Mouse (Mus musculus): ENCODE measurements around the gene Gm20388. TPM values are rescaled to one million over a fixed set of nuclear protein-coding genes. Genes with fewer than 3 reads are reported as not detected.
A peak's percentile ranks its signal among the peaks of the same experiment; 100 is the strongest.

Gene Gm20388
- polyA plus RNA-seq, 1 experiment: 0.36 TPM

DNA sequence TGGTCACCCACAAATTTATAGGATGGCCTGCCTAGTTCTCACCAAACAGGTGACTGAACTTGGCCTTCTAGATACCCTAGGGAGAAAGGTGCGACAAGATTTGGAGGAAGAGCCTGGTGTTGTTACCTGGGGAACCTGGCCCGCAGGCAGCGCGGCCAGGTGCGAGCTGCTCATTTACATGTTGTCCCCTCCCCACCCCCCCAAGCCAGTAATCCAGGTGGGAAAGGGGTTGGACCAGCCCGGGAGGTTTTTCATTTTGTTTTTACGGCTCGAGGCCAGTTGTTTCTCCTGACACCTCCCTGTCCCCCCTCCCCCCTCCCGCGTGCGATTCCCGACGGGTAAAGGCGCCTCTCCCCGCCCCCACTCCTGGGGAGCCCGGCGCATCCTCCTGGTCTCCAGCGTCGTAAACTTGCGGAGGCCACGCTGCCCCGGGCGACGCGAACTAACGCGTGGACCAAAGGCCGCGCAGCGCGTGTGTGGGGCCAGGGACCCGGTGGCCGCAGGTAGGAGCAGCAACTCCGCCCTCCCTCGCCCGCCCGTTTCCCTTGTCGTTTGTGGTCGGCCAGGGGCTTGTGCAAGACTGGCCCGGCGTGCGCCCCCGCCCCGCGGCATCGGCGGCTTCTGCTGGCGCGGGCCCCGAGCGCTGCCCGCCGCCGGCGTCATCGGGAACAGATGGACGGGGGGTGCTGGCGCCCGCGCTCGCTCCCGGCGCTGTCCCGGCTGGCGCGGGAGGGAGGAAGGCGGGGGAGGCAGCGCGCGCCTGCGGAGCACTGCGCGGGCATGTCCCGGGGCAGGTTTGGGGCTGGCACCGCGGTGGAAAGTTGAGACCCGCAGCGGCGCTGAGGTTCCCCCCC lies 625.0 kb downstream of the Gm20388 start:
- H3K4me1 ChIP-seq (ENCODE audit: control insufficient read depth): peaks cover 92% of the 10 kb centered on the region
- peaks cover 2% of the 10 kb centered on the region; the same call in 1 of the 2 replicates for H3K27me3 ChIP-seq (ENCODE audit: control insufficient read depth)
- peaks cover 45% of the 10 kb centered on the region for H3K36me3 ChIP-seq (ENCODE audit: control insufficient read depth)
- no peaks in the 10 kb centered on the region for H3K9me3 ChIP-seq (ENCODE audit: control insufficient read depth, low read length)
- peak overlapping the region; percentile 94 for H3K4me3 ChIP-seq (replicated peaks)
- TF ChIP-seq GATA1 (IDR thresholded peaks at IDR 0.05; ENCODE audit: low read length) (no peak), TAL1 (IDR thresholded peaks at IDR 0.05; ENCODE audit: low read length) (no peak)

DNA sequence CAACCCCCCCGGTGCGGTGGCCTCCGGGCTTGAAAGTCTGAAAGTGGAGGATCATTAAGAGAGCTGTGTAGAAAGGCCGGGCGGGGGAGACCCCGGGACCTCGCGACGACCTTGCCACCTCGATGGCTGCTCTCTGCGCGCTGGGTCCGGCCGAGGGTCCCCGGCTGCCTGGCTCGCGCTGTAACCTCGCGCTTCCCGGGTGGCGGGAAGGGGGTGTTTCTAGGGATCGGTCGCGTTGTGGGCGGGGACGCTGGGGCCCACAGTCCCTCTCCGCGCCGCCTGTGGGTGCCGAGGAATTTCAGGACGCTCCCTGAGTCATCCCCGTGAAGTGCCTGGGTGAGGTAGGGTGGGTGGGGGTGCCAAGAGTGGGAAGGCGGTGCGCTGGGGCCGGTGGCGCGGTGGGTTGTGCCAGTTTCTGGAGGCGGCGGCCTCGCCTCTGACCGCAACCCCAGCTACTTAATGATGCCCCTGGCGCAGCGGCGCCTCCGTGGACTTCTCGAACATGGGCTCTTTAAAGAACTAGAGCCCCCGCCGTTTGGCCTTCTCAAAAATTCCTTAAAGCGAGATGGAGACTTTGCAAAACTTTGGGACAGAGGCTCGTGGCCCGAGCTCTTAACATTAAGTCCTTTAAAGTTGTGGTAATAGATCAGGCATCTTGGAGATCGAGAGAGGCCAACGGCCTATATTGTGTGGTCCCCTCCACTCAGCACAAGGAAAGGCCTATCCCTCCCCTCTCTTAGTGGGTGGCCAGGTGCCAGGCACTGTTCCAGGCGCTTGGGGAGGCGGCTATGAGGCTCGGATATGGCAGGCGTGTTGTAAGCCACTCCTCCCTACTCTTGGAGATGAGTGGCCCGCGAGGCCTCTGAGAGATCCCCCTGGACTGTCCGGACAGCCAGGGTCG lies 625.9 kb downstream of the Gm20388 start:
- peaks cover 93% of the 10 kb centered on the region for H3K4me1 ChIP-seq (ENCODE audit: control insufficient read depth)
- no peaks in the 10 kb centered on the region for H3K9me3 ChIP-seq (ENCODE audit: control insufficient read depth, low read length)
- H3K4me3 ChIP-seq (replicated peaks): peak overlapping the region; percentile 94
- H3K27me3 ChIP-seq (ENCODE audit: control insufficient read depth): peaks cover 2% of the 10 kb centered on the region; the same call in 1 of the 2 replicates
- TF ChIP-seq TAL1 (IDR thresholded peaks at IDR 0.05; ENCODE audit: low read length) (no peak), GATA1 (IDR thresholded peaks at IDR 0.05; ENCODE audit: low read length) (no peak)
- peaks cover 45% of the 10 kb centered on the region for H3K36me3 ChIP-seq (ENCODE audit: control insufficient read depth)

DNA sequence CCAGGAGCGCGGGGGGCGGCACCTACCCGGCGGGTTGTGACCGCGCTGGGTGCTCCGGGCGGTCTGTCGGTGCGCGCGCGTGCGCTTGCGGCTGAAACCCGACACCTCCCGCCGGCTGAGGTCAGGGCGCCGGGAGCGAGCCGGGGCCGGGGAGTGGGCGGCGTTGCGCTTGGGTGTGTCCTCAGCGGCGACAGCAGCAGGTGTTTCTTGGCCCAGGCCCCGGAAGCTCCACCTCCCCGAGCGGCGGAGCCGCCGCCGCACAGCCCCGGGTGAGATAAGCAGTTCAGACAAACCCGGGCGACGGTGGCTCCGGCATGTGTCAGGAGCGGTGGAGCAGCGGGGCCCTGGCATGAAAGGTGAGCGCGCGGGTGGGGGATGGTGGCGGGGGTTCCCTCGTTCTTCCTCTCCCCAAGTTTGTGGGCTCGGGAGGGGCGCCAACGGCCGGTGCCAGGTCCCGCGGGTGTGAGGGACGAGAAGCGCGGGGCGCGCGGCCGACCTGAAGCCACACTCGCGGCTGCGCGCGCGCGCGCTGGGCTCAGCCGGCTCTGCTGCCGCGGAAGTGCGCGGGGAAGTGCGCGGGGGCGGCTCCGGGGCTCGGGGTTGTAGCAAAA lies 626.7 kb downstream of the Gm20388 start:
- no peak for TF ChIP-seq TAL1 (IDR thresholded peaks at IDR 0.05; ENCODE audit: low read length)
- TF ChIP-seq GATA1 (IDR thresholded peaks at IDR 0.05; ENCODE audit: low read length): peak; percentile 66
- peak overlapping the region; percentile 94 for H3K4me3 ChIP-seq (replicated peaks)
- peaks cover 93% of the 10 kb centered on the region for H3K4me1 ChIP-seq (ENCODE audit: control insufficient read depth)
- H3K36me3 ChIP-seq (ENCODE audit: control insufficient read depth): peaks cover 50% of the 10 kb centered on the region
- H3K9me3 ChIP-seq (ENCODE audit: control insufficient read depth, low read length): no peaks in the 10 kb centered on the region
- peaks cover 2% of the 10 kb centered on the region; the same call in 1 of the 2 replicates for H3K27me3 ChIP-seq (ENCODE audit: control insufficient read depth)

DNA sequence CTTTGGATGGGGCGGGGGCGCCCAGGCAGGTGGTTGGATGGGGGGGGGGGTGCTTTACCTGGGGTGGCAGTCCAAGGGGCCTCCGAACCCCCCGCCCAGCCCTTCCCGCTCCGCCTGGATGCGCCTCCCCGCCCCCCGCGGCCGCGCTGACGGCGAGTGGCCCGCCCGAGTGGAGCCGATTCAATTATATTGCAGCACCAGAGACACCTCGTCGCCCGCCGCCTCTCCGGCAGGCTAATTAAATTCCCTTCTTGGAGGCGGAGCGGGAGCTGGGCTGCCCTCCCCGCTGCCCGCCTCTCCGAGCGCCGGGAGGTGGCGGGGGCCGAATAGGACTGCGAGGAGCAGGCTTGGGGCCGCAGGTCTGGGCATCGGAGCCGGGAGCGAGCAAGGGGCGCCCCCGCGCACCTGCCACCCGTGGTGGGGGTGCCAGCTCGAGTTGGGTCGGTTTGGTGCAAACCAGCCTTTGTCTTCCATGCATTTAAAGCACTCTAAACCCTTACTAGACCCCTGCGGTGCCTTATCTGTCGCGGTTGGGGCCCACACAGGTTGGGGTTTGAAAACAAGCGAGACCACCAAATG lies 627.3 kb downstream of the Gm20388 start:
- Histone ChIP-seq H3K9me3 (ENCODE audit: control insufficient read depth, low read length) (no peaks in the 10 kb centered on the region), H3K4me3 (replicated peaks) (peak overlapping the region; percentile 94), H3K4me1 (ENCODE audit: control insufficient read depth) (peaks cover 93% of the 10 kb centered on the region), H3K36me3 (ENCODE audit: control insufficient read depth) (peaks cover 56% of the 10 kb centered on the region), H3K27me3 (ENCODE audit: control insufficient read depth) (peaks cover 2% of the 10 kb centered on the region; the same call in 1 of the 2 replicates)
- no peak for TF ChIP-seq GATA1 (IDR thresholded peaks at IDR 0.05; ENCODE audit: low read length)

DNA sequence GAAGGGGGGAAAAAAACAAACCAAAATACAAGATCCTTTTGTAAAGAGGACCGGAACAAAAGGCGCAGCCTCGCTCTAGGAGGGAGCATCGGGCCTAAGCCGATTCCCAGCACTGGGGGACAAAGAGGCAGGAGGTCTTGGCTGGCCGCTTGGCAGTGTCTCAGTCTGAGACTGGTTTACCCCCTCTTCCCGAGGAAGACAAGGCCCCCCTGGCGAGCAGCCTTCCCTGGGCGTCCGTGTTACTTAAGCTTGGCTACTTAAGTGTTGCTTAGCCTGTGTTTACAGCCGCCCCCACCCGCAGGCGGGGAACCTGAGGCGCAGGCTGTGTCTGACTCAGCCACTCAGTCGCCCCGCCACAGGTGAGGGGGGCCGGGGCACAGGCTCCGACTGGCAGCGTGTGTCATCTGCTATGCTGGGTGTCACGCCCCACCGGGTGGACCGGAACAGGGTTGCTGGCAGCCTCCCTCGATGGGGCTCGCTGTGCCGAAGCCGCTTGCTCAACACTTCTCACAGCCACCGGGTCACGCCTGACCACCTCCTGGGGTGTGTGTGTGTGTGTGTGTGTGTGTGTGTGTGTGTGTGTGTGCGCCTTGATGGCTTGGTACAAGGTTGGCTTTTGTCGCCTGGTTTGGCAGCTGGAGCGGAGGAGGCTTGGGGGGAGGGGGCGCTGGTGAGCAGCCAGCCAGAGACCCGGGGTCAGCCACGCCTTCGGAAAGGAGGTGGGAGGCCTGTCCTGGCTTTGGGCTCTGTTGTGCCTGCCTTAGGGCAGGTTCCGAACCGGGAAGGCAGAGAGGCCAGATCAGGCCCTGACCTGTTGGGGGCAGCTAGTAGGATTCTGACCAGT lies 628.0 kb downstream of the Gm20388 start:
- H3K4me3 ChIP-seq (replicated peaks): peak overlapping the region; percentile 94

DNA sequence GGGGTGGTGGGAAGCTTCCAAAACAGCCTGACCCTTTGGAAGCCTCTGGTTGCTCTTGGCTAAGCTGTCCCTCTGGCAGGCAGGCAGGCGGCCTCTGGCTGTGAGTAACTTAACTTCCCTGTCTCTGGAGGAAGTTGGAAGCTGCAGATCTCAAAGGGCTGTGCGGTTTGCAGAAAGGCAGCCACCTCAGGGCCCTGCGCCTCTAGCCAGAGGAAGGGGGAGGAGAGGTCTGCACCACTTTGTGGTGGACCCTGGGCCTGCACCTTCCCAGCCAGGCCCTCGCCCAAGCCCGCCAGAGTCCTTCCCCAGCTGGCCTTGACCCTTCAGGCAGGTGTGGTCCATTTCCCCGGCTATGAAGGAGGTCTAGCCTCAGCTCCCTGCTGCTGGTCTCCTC lies 628.7 kb downstream of the Gm20388 start:
- Histone ChIP-seq H3K4me3 (replicated peaks) (peak overlapping the region; percentile 94), H3K9me3 (ENCODE audit: control insufficient read depth, low read length) (no peaks in the 10 kb centered on the region), H3K27me3 (ENCODE audit: control insufficient read depth) (no peaks in the 10 kb centered on the region), H3K4me1 (ENCODE audit: control insufficient read depth) (peaks cover 92% of the 10 kb centered on the region), H3K36me3 (ENCODE audit: control insufficient read depth) (peaks cover 57% of the 10 kb centered on the region)
- TF ChIP-seq GATA1 (IDR thresholded peaks at IDR 0.05; ENCODE audit: low read length) (no peak), TAL1 (IDR thresholded peaks at IDR 0.05; ENCODE audit: low read length) (no peak)

More for the DNA sequence above, 628.0 kb downstream of the Gm20388 start:
- Histone ChIP-seq H3K9me3 (ENCODE audit: control insufficient read depth, low read length) (no peaks in the 10 kb centered on the region), H3K27me3 (ENCODE audit: control insufficient read depth) (no peaks in the 10 kb centered on the region), H3K36me3 (ENCODE audit: control insufficient read depth) (peaks cover 56% of the 10 kb centered on the region), H3K4me1 (ENCODE audit: control insufficient read depth) (peaks cover 92% of the 10 kb centered on the region)
- TF ChIP-seq TAL1 (IDR thresholded peaks at IDR 0.05; ENCODE audit: low read length): no peak
- TF ChIP-seq GATA1 (IDR thresholded peaks at IDR 0.05; ENCODE audit: low read length): no peak

DNA sequence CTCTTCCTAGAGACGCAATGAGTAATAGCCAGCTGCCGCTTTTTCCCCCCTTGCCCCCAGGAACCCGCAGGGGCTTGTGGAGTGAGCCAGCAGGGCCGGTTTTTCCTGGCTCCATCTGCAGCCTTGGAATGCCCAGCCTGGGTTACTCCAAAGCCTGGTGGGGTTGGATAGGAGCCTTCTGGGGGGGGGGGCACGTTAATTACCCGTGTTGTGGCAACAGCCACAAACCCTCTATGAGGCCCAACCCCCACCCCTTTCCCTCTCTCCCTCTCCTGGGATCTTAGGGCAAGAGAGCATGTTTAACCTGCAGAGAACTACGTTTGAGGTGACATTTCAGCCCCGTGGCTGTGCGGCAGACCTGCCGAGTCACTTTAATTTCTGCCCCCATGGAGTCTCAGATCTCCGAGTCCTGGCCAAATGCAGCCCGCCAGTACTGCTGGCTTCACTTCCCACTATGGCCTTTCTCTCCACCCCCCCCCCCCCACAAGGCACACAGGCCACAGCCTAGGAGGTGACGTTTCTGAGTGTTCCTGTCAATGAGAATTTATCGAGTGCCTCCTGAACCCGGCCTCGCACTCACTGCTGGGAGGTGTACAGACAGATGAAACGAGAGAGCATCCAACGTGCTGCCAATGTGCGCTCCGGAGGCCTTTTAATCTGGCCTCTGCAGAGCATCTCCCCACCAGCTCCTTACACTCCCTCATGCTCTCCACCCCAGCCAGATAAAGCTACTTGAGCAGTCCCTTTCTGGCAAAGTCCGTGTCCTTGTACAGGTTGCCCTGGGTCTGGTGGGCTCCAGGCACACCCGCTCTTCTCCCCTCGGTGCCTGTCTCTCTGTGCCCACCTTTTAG lies 629.4 kb downstream of the Gm20388 start:
- no peaks in the 10 kb centered on the region for H3K9me3 ChIP-seq (ENCODE audit: control insufficient read depth, low read length)
- TF ChIP-seq GATA1 (IDR thresholded peaks at IDR 0.05; ENCODE audit: low read length): no peak
- peak; percentile 62; the same call in 2 of the 3 replicates for TF ChIP-seq TAL1 (IDR thresholded peaks at IDR 0.05; ENCODE audit: low read length)
- H3K4me1 ChIP-seq (ENCODE audit: control insufficient read depth): peaks cover 91% of the 10 kb centered on the region
- H3K36me3 ChIP-seq (ENCODE audit: control insufficient read depth): peaks cover 59% of the 10 kb centered on the region
- H3K27me3 ChIP-seq (ENCODE audit: control insufficient read depth): no peaks in the 10 kb centered on the region
- peak overlapping the region; percentile 94 for H3K4me3 ChIP-seq (replicated peaks)

Measured in erythroblast, embryonic 14.5 days (primary cell).